Mouse (Mus musculus): ENCODE measurements around the gene Wscd2.

DNA sequence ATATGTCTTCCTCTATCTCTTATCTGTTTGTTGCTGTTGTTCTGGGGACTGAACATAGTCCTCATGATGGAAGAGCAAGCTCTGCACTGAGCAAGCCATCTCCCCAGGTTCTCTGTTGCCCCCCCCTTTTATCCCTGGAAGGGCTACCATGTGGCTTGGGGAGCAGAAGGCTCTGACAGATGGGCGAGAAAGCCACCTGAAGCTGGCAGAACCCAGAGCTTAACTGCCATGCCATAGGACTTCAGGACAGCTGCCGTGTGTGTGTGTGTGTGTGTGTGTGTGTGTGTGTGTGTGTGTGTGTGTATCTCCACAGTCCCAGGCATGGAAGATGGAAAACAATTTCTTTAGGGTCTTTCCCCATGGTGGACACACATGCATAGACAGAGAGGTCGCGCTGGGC lies 128.6 kb downstream of the Wscd2 start:
- no peak for TF ChIP-seq POLR2A (IDR thresholded peaks at IDR 0.05; ENCODE audit: insufficient read depth, low read depth, low read length)
- no peak for TF ChIP-seq CTCF (IDR thresholded peaks at IDR 0.05)
- TF ChIP-seq EP300 (IDR thresholded peaks at IDR 0.05; ENCODE audit: insufficient read depth, low read depth, low read length): no peak

All from heart, adult 2 months (tissue).